Mouse (Mus musculus) ovary, postnatal 10 days (tissue): ENCODE results near the gene Akap7.
A peak's percentile ranks its signal among the peaks of the same experiment; 100 is the strongest.

Experiments used
- DNase-seq: peaks from one replicate; pipeline ENCODE4 v3.0.0; 2022; ENCODE audit warnings: low spot score

The Akap7 gene

GRCm38 (mm10) chr10:25253474-25253873, 54.2 kb downstream of the Akap7 start:
- no peak for DNase-seq

- DNase-seq, result no peak
Measured at GRCm38 (mm10) chr10:25253006-25253405, 54.7 kb downstream of the Akap7 start.

DNA sequence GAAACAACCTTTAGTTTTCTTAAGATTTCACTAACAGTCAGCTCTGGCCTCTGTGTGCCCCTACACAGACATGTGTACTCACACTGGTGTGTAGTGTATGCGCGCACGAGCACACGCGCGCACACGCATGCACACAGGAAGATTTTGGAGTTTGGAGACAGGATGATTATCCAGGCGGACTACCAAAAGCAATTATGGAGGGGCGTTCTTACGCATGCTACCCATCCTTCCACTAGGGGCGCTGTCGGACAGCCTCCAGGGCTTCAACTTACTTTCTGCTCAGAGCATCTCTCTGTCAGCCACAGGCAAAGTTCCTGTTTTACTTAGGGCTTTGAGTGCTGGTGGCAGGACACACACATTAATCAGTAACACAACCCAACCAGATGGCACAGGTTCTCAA, 57.6 kb downstream of the Akap7 start:
- no peak for DNase-seq

GRCm38 (mm10) chr10:25246173-25246572, 61.5 kb downstream of the Akap7 start:
- no peak for DNase-seq

- no peak for DNase-seq
Measured at GRCm38 (mm10) chr10:25239156-25239555, 68.5 kb downstream of the Akap7 start.

- no peak for DNase-seq
Measured at GRCm38 (mm10) chr10:25234080-25234479, 73.6 kb downstream of the Akap7 start.

DNA sequence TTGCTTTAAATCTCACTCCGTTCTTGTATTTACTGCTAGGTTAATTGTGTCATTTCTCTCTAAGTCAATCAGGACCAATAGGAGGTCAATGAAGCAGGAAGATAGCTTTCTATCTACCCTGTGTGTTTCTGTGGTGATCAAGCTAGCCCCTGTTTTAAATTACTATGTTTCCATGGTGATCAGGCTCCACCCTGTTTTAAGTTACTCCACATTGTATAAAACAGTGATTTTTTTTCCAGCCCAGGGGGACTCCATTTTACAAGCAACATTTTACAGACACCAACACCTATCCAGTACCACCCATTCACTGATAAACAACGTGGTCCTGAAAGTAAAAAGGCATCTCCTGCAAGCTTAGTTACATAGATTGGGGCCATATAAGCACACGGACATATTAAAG, 75.0 kb downstream of the Akap7 start:
- DNase-seq, result no peak

DNA sequence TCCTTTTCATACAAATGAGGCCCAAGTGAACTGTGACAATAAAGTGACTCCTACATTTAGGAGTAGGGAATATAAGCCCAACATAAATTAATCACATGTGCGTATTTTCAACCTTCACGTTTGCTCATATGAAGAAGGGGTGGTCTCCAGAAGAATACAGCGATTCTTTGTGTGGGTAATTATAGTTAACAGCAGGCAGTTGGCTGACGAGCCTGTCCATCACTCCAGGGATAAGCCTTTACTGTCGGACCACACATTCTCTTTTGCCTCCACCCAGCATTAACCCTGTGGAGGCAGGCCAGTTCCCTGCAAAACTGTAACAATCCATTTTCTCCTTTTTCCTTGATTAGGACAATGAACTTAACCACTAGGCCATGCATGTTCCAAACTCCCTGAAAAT, 76.3 kb downstream of the Akap7 start:
- no peak for DNase-seq

DNA sequence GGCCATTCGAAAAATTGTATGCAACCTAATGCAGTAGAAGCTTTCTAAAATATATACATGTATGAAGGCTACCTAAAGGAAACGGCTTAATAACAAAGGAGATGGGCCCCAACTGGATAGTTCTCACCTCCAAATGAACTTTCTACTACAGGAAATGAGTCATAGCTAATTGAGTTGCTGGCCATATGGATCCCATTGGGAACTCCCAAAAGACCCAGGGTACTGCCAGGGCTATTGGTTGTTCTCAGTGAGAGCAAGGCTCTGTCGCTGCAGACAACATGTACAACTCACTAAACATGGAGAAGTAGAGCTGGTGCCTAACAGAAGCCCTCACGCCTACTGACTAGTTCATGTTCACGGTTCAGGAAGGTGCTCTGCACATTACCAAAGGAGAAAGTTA, 83.3 kb downstream of the Akap7 start:
- no peak for DNase-seq

- no peak for DNase-seq
Measured at GRCm38 (mm10) chr10:25220754-25221153, 86.9 kb downstream of the Akap7 start.

GRCm38 (mm10) chr10:25219901-25220495, 87.7 kb downstream of the Akap7 start:
- DNase-seq, result no peak

DNA sequence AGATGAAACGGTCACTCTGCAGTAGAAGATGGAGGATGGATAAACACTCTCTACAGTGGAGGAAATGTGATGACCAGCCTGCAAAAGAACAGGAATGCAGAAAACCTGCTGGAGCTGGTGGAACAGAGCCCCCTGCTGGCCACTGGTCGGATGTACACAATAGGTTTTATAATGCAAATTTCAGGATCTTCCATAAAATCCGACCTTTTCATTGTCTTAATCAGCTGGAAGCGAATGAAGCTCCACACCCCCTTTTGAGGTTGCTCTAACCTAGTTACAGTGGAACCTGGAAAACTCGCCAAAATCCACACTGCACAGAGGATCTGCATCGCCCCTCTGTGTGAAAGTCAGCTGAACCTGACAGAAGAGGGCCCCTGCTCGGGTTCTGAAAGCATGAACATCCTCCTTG, 88.4 kb downstream of the Akap7 start:
- DNase-seq, result peak; percentile 17

DNA sequence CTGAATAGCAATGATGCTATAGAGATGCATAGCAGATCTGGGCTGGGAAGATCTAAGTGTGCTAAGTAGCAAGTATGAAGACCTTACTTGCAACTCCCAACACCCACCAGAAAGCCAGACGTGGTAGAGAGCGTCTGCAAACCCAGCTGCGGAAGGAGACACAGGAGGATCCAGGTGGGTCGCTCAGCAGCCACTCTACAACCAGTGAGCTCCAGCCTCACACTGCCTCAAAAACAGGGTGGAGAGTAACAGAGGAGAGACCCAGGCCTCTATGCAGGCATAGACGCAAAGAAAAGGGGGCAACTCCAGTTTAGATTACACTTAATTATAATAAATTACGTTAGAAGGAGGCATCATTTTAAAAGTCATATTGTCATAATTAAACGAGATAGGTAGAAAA, 88.9 kb downstream of the Akap7 start:
- DNase-seq, result no peak

- no peak for DNase-seq
Measured at GRCm38 (mm10) chr10:25215977-25216376, 91.7 kb downstream of the Akap7 start.

- no peak for DNase-seq
Measured at GRCm38 (mm10) chr10:25213716-25214115, 94.0 kb downstream of the Akap7 start.

- no peak for DNase-seq
Measured at GRCm38 (mm10) chr10:25208619-25209018, 99.1 kb downstream of the Akap7 start.

GRCm38 (mm10) chr10:25207866-25208265, 99.8 kb downstream of the Akap7 start:
- no peak for DNase-seq

- no peak for DNase-seq
Measured at GRCm38 (mm10) chr10:25200691-25201090, 107.0 kb downstream of the Akap7 start.

DNA sequence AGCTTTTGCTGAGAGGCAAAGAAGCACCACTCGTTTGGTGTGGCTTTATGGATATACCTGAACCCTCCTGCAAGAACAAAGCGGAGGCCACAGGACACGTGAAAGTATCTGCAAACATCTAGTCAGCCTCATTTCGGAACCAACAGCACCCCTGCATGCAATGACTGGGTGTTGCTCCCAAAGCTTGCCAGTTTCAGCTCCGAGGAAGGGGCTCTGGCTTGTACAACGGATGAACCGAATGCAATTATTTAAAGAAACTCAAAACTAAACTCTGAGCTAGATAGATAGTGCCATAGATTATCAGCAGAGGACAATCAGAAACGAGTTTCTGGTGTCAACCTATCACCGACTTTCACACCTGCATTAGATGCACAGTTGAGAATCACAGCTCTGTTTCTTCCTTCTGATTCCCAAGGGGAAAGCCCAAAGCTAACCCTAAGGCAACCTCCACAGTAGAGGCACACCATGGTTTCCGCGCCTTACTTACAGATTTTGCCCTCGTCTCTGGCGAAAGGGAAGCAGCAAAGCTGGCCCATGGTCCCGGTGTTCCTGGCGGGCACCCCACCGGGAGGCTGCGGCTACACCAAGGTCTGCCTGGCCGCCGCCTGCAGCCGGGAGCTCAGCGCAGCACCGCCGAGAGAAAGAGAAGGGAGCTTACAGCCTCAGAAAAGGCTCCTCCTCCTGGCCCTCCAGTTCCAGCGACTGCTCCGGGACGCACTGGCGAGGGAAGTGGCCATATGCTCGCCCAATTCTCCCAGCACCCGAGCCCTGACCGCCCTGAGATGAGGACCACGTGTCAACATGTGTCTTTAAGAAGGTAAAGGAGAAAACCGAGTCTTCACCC, 107.9 kb downstream of the Akap7 start:
- DNase-seq, result peak; percentile 28

- no peak for DNase-seq
Measured at GRCm38 (mm10) chr10:25198575-25198974, 109.1 kb downstream of the Akap7 start.

- no peak for DNase-seq
Measured at GRCm38 (mm10) chr10:25198048-25198447, 109.6 kb downstream of the Akap7 start.

GRCm38 (mm10) chr10:25192180-25193073, 115.2 kb downstream of the Akap7 start:
- DNase-seq, result no peak

- no peak for DNase-seq
Measured at GRCm38 (mm10) chr10:25191166-25191565, 116.5 kb downstream of the Akap7 start.
